Mouse (Mus musculus): ENCODE data around the gene Gm49393. TPM values are rescaled to one million over a fixed set of nuclear protein-coding genes. Genes with fewer than 3 reads are reported as not detected.

Gm49393 gene
- total RNA-seq, 2 experiments from 2014 or later, result not detected

GRCm38 (mm10) chr13:60812768-60813167 is 122.6 kb downstream of the Gm49393 start:
- no peak for ATAC-seq (ENCODE audit: poor library complexity, severe bottlenecking)

GRCm38 (mm10) chr13:60809690-60810089 is 125.7 kb downstream of the Gm49393 start:
- ATAC-seq (ENCODE audit: poor library complexity, severe bottlenecking), result no peak

Other genes starting within 250 kb of the Gm49393 start
- gene BC051665, start 149.2 kb downstream of the Gm49393 start, total RNA-seq (2015), result not detected in 2 replicates
- gene BC051665, start 149.2 kb downstream of the Gm49393 start, total RNA-seq (2017), result not detected in 2 replicates
- gene Ctsll3, start 132.7 kb downstream of the Gm49393 start, total RNA-seq (2015), result not detected in 2 replicates
- not detected in 2 replicates for gene Ctsll3, start 132.7 kb downstream of the Gm49393 start, total RNA-seq (2017)
- 0.16 and 0.30 TPM in 2 replicates for gene 4930486L24Rik, start 71.1 kb downstream of the Gm49393 start, total RNA-seq (2015)
- gene 4930486L24Rik, start 71.1 kb downstream of the Gm49393 start, total RNA-seq (2017), result 0.22 TPM in 1 of 2 replicates, not detected in the other
- not detected in 2 replicates for gene Gm49392, start 38.7 kb downstream of the Gm49393 start, total RNA-seq (2015)
- 0.61 TPM in 1 of 2 replicates, not detected in the other for gene Gm49392, start 38.7 kb downstream of the Gm49393 start, total RNA-seq (2017)
- 1.7 and 3.0 TPM in 2 replicates for gene Ctla2b, start 38.1 kb downstream of the Gm49393 start, total RNA-seq (2015)
- gene Ctla2b, start 38.1 kb downstream of the Gm49393 start, total RNA-seq (2017), result 1.7 and 2.1 TPM in 2 replicates
- gene Tpbpb, start 30.7 kb downstream of the Gm49393 start, total RNA-seq (2015), result not detected in 2 replicates
- gene Tpbpb, start 30.7 kb downstream of the Gm49393 start, total RNA-seq (2017), result not detected in 2 replicates
- gene Gm49391, start 981 bp upstream of the Gm49393 start, total RNA-seq (2015), result 1.1 TPM in 1 of 2 replicates, not detected in the other
- not detected in 2 replicates for gene Gm49391, start 981 bp upstream of the Gm49393 start, total RNA-seq (2017)
- 1.6 and 5.3 TPM in 2 replicates for gene Ctla2a, start 1.0 kb upstream of the Gm49393 start, total RNA-seq (2015)
- gene Ctla2a, start 1.0 kb upstream of the Gm49393 start, total RNA-seq (2017), result 4.4 and 9.3 TPM in 2 replicates
- gene Tpbpa, start 6.4 kb upstream of the Gm49393 start, total RNA-seq (2015), result not detected in 2 replicates
- not detected in 2 replicates for gene Tpbpa, start 6.4 kb upstream of the Gm49393 start, total RNA-seq (2017)
- not detected in 2 replicates for gene Ctsj, start 70.4 kb upstream of the Gm49393 start, total RNA-seq (2015)
- not detected in 2 replicates for gene Ctsj, start 70.4 kb upstream of the Gm49393 start, total RNA-seq (2017)
- gene Ctsq, start 105.0 kb upstream of the Gm49393 start, total RNA-seq (2015), result not detected in 2 replicates
- gene Ctsq, start 105.0 kb upstream of the Gm49393 start, total RNA-seq (2017), result not detected in 2 replicates
- not detected in 2 replicates for gene Ctsr, start 228.7 kb upstream of the Gm49393 start, total RNA-seq (2015)
- gene Ctsr, start 228.7 kb upstream of the Gm49393 start, total RNA-seq (2017), result not detected in 2 replicates

Measured in megakaryocyte, adult 5-6 weeks (primary cell).